Mouse (Mus musculus) bone marrow macrophage, adult 2 months (primary cell): ENCODE measurements around the gene Ifit1bl1. TPM values are rescaled to one million over a fixed set of nuclear protein-coding genes. Genes with fewer than 3 reads are reported as not detected.
"Not testable (repeated sequence)": the region's sequence is repeated elsewhere in the genome, so short reads cannot be mapped to it uniquely, and the experiment has no call there.

ENCODE experiments used
- H3K27ac ChIP-seq: 2 replicates; pipeline ENCODE4 v1.5.1; 2012; ENCODE audit warnings: low read depth, low read length; ENCODE audit not compliant: insufficient read depth
- H3K4me1 ChIP-seq: 2 replicates; pipeline ENCODE4 v1.6.1; 2012; ENCODE audit warnings: low read length; ENCODE audit not compliant: control insufficient read depth, insufficient read depth
- H3K4me3 ChIP-seq: 2 replicates; pipeline ENCODE4 v1.5.1; 2012; ENCODE audit warnings: mild to moderate bottlenecking, low read length, moderate library complexity; ENCODE audit not compliant: insufficient read depth
- CTCF ChIP-seq: IDR thresholded peaks from 2 replicates; pipeline ENCODE4 v1.5.1; 2012; ENCODE audit warnings: low read depth, mild to moderate bottlenecking, low read length, moderate library complexity
- POLR2A ChIP-seq: IDR thresholded peaks from 2 replicates; pipeline ENCODE4 v1.6.1; 2012; ENCODE audit warnings: mild to moderate bottlenecking, low read depth, low read length, borderline replicate concordance
- polyA plus RNA-seq: library from polyadenylated mRNA; stranded (reverse); fragments of >200 nt; gene quantifications from 2 replicates; pipeline ENCODE4 v1.2.4, GENCODE M21; 2012; ENCODE audit not compliant: missing spikeins, insufficient read depth, insufficient read length

Ifit1bl1 gene
- polyA plus RNA-seq, 1 experiment = 4.2 TPM

DNA sequence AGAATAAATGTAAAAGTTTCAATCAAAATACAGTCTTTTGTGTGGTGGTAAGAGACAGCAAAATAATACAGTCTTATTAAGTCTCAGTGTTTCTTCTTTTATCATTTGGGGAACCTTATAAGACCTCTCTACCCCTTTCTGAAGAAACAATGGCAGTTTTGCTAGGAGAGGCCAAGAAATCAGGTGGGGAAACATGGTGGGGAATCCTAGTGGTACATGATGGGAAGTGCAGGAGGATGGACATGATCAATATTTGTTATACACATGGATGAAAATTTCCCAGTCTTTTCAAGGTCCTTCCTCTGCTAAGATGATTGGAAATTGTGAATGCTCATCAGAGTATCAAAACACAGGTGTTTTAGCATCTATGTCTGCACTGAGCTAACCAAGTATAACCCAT is 12.8 kb downstream of the Ifit1bl1 start:
- no peaks in the 10 kb centered on the region for H3K4me1 ChIP-seq
- TF ChIP-seq CTCF (no peak), POLR2A (no peak)
- no peak overlapping the region for H3K4me3 ChIP-seq
- no peak overlapping the region for H3K27ac ChIP-seq

DNA sequence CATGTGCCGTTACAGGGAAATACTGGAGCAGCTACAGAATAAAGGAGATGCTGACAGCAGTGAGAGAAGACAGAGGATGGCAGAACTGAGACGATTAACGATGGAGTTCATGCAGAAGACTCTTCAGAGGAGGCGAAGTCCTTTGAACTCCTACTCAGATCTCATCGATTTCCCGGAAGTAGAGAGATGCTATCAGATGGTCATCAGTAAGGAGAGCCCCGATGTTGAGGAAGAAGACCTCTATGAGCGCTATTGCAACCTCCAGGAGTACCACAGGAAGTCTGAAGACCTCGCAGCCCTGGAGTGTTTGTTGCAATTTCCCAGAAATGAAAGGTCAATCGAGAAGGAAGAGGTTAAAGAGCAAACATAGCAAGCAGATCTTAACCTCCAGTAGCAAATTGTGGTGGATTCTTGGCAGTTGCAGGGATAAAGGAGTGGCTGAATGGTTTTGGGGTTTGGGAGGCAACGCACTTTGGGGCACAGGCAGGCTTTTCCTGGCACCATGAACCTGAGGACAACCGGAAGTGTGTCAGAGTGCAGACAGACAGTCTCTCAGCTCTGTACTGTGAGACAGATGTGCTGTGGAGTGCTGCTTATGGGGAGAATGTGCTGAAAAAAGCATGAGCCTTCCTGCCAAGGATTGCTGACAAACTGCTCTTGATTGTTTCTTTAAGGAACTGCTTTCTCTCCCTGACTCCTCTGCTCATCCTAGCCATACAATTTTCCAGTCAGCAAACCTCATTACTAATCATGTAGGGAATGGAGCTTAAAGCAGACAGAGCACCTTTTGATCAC is 13.7 kb downstream of the Ifit1bl1 start:
- H3K27ac ChIP-seq, H3K4me1 ChIP-seq, H3K4me3 ChIP-seq: not testable (repeated sequence)

DNA sequence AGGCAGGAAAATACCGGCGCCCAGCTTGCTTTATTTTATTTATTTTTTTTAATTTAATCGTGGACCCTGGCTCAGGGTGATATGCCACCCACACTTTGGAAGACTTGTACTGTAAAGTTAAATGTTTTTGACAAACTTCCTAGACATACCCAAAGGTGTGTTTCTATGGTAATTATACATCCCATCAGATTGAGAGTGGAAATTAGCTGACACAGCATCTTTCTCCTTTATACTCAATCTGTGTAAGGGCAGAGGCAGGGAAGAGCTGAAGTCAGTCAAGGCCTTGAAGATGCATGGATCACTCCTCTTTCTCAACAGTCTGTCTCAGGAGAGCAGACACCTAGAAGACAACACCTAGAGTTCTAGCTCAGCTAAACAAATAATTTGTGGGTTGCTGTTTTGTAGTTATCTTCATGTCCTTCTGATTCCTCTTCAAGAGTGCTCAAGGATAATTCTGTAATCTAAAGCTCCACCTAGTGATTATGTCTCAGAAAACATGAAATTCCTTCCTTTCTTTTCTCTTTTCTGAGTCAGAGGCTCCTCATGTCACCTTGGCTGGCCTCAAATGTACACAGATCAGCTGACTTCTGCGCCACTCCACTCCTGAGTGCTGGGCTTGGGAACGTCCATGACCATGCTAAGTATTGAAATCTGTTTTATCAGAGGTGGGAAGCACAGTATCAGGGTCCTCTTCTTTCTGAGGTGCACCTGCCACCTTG is 15.9 kb downstream of the Ifit1bl1 start:
- not testable (repeated sequence) for H3K4me1 ChIP-seq, H3K4me3 ChIP-seq, H3K27ac ChIP-seq

DNA sequence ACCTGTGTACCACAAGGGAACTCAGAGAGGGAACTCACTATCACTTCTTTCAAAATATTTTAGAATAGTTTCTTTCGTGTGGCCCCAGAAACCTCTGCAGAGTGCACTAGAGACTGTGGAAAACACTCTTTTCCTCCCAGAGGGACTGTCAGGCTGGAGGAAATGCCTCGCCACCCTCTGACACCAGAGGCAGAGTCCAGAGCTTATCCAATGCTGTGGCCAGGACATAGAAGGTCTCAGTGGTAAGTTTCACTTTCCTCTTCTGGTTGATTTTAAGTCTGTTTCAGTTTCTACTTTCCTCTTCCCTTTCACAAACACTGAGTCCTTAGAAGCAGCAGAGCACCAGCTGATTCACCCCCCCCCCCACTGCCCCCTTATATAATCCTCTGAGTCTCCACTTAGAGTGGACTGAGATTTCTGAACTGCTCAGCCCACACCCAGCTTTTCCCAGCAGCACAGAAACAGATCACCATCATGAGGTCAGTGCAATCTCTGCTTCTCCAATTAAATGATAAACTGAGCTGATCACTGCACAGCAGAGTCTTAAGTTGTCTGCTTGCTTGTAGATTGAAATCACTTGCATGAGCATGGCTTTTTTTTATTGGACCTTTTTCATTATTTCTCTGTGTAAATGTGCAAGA is 18.5 kb downstream of the Ifit1bl1 start, which contains the start of gene Ifit3:
Gene Ifit3, plus strand, starts transcription at position 406 of the 641 bp plus-strand sequence.
- H3K4me1 ChIP-seq, H3K4me3 ChIP-seq: not testable (repeated sequence)
- 0 out of 2 replicates have a peak within 1 kb of the TSS, but pooled peaks have one; percentile 19 for H3K27ac ChIP-seq

DNA sequence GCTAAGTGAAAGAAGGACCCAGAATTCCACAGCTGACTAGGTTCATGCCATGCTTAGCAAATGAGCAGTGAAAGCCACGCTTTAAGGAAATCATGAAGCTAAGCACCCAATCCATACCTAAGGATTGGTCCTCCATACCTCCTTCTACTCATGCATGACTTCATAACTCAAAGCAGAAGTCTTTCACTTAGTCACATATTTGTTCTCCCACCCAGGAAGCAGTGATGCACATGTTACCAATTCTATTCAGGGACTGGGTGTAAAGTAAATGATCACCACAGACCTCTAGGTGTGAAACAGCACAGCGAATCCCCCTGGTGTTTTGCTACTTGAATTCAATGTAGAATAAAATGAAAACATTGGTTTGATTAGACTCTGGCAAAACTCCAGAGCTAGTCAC is 19.1 kb downstream of the Ifit1bl1 start:
- H3K27ac ChIP-seq = 0 out of 2 replicates have a peak overlapping the region, but pooled peaks have one; percentile 19
- not testable (repeated sequence) for H3K4me3 ChIP-seq, H3K4me1 ChIP-seq

DNA sequence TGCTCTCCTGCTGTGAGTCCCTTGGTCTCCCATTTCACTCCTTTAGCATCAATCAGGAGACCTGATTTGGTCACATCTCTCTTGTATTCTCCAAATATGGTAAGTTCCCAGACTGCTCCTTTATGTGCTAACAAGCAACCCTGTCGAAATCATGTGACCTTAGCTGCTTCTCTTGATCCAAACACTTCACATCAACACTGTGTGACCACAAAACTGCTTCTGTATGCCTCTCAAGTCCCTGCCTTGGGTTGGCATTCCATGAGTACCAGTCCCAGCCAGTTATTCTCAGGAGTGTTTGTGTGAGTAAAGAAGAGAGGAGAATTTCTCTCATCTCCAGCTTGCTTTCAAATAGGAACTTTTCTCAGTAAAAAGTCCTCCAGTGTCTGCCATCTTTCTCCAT is 24.6 kb downstream of the Ifit1bl1 start:
- Histone ChIP-seq H3K4me3 (no peak overlapping the region), H3K27ac (no peak overlapping the region), H3K4me1 (peaks cover 4% of the 10 kb centered on the region; the same call in 1 of the 2 replicates)
- TF ChIP-seq CTCF (no peak), POLR2A (no peak)

DNA sequence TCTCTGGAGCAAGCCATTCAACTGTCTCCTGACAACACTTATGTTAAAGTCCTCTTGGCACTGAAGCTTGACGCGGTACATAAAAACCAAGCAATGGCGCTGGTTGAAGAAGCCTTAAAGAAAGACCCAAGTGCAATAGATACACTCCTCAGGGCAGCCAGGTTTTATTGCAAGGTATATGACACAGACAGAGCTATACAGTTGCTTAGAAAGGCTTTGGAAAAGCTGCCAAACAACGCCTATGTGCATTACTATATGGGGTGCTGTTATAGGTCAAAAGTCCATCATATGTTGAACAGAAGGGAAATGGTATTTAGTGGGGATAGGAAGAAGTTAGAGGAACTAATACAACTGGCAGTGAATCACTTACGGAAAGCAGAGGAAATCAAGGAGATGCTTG is 28.1 kb downstream of the Ifit1bl1 start:
- no peak for TF ChIP-seq POLR2A
- no peak for TF ChIP-seq CTCF
- H3K27ac ChIP-seq = no peak overlapping the region
- H3K4me3 ChIP-seq = no peak overlapping the region
- peaks cover 16% of the 10 kb centered on the region for H3K4me1 ChIP-seq

DNA sequence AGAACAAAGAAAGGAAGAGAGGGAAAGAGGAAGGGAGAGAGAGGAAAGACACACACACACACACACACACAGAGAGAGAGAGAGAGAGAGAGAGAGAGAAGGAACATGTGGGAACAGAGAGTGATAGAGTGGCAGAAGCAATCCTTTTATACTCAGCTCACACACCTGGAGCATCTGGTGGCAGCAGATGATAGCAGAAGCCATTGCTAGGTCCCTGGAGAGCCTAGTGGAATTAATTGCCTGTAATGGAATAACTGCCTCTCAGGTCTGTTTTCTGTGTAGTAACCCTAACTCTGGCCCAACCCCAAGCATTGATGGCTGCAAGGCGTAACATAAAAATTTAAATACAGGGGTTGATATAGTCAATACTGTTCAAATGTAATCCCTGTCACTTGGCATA is 30.7 kb downstream of the Ifit1bl1 start:
- Histone ChIP-seq H3K27ac (no peak overlapping the region), H3K4me3 (no peak overlapping the region), H3K4me1 (peaks cover 12% of the 10 kb centered on the region)
- TF ChIP-seq POLR2A (no peak), CTCF (no peak)

DNA sequence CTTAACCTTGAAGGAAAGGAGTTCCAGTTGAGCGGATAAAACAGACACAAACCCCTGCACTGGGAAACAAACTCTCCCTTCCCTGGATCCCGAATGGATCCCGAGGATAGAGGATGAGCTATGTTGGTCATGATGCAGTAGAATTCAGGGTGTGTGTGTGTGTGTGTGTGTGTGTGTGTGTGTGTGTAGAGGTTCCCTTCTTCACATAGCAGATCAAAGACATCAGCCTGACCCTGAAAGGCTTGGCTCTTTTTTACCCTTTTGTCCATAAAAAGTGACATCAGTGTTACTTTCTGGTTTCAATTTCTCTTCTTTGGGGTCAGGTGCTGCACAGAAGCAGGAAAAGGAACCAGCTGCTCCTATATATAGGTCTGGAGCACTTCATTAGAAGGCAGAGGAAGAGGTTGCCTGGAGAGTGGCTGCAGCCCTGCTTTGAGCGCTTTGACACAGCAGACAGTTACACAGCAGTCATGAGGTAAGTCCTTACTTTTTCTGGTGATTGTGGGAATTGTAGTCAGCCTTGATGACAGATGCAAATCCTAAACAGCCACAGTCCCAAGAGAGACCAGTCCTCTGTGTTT is 31.8 kb downstream of the Ifit1bl1 start:
- Histone ChIP-seq H3K4me1 (peaks cover 12% of the 10 kb centered on the region), H3K27ac (no peak overlapping the region), H3K4me3 (no peak overlapping the region)
- TF ChIP-seq POLR2A (no peak), CTCF (no peak)

DNA sequence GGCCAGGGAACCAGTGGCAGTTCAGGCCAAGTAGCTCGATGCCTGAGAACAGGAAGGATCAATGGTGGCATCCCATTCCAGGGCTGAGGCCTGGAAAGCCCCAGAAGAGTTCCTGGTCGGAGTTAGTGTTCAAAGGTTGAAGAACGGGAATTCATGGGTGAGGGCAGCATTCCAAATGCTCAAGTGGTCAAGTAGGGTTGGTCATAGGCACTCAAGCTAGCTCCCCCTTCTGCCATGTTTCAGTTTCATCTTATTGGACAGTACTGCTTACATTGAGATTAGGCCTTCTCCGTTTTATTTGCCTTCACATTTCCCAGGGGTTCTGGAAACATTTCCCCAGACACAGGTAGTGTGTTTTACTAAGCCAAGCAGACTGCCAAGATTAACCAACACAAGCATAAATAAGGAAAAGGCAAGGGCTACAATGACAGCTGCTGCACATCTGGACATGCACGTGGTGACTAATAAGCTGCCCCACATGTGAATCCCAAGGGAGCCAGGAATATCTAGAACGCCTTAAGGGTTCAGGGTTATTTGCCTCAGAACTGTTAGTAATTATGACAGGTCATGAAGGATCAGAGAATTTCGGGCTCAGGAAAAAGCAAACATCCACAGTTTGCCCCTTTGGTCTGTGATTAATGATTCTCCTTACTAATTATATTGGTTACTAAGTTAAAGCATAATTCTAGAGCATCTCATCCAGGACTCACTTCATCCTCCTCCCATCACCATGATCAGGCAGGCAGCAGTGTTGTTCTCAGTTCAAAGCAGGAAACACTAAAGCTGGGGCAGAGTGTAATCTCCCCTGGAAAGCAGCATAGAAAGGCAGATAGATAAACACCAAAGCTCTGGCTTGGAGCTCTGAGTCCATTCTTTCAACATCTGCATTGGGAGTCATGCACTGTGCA is 32.5 kb downstream of the Ifit1bl1 start:
- no peak for TF ChIP-seq CTCF
- no peak for TF ChIP-seq POLR2A
- H3K4me3 ChIP-seq = no peak overlapping the region
- H3K4me1 ChIP-seq = peaks cover 12% of the 10 kb centered on the region
- H3K27ac ChIP-seq = no peak overlapping the region
